Mouse (Mus musculus): ENCODE measurements around the gene Ssrp1.

Ssrp1 gene

DNA sequence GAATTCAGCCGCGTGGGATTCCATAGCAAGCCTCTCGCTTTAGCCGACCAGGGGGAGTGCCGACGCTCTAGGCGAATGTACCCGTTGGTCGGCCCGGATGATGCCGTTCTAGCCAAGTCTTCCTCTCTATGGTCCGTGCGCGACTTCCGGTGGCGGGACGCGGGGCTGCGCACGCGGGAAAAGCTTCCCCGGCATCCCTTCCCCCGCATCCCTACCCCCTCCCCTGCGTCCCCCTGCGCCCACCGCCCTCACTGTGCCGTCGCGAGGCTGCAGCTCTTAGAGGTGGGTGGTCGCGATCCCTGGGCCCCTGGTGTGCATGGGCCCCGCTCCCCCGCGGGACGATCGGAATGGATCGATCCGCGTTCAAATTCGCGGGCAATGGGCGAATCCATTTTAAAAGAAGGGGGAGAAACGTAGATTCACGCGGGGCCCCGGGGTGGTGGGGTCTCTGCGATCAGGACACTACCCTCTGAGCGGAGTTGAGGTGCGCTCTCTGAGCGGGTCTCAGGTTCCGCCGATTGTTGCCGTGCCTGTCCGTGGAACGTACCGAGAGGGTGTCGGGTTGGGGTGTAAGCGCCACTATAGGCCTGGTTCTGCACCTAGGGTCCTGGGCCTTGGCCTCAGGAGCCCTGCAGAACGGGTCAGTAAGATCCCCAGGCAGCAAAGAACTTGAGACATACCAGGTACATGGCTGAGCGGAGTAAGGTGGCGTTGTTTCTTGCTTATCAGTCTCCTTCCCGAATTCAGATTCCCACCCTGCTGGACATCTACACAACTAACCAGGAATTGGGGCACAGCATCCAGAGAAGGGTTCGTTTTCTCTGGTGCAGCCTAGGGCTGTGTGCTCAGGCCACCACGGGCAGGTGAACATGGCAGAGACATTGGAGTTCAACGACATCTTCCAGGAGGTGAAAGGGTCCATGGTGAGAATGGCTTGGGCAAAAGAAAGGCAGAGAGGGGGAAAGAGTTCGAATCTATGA is at the start of gene Ssrp1, which contains the start of gene P2rx3:
Ssrp1 (plus strand) TSS at position 188 of the 980 bp plus-strand sequence.
P2rx3 (minus strand) TSS at position 416 of the 980 bp plus-strand sequence.
- peak; percentile 83 to 84 for DNase-seq (ENCODE audit: low spot score in 2 of 2)

- no peak for DNase-seq (ENCODE audit: low spot score in 2 of 2)
Measured at GRCm38 (mm10) chr2:84987930-84988329, 49.1 kb upstream of the Ssrp1 start, which contains the start of gene Prg3. Gene Prg3, plus strand, starts transcription at chr2:84988215.

GRCm38 (mm10) chr2:84996376-84996775 is 40.7 kb upstream of the Ssrp1 start:
- DNase-seq (ENCODE audit: low spot score in 2 of 2): no peak

DNA sequence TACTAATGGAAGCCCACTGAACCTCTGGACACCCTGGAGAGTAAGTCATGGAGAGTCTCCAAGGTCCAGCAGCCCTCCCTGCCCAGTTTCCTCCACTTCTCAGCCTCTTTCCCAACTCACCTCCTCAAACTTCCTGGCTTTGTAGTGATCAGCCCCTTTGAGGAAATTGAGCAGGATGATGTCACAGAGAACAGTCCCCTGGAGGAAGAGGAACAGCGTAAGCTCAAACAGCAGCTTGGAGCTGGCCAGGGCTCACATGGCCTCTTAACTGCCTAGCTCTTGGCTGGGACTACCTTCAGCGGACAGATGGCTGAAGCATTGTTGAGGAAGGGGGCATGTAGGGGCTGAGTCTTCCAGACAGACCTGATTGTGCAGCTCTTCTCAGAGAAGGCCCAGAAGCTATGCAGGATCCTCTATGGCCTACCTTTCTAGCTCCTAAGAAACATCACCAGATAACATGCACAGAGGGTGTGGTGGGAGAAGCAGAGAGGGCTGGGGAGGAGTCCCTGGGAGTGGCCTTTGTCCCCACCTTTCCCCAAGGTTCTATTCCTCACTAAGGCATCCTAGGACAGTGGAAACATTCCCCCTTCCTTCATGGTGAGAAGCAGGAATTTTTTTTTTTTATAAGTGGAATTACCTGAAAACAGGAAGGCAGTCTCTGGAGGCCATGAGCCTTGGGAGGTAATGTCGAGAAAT is 37.4 kb upstream of the Ssrp1 start:
- DNase-seq (ENCODE audit: low spot score in 2 of 2): no peak

DNA sequence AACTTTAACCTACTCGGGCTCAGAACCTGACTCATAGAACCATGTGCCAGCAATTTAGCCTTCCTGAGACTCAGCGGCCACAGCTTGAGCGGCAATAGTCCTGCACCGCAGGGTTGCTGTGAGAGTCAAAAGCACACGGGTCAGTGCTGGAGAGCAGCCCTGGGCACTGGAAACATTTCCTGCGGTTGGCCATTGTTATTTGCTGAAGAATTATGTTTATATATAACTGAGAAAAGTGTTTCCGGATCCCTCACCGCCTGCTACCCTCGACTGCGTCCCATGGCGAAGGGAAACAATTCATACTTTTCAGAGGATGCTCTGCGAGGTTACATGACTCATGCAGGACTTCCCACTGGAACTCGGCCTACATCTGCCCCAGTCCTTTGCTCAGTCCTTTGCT is 35.5 kb upstream of the Ssrp1 start:
- no peak for DNase-seq (ENCODE audit: low spot score in 2 of 2)

DNA sequence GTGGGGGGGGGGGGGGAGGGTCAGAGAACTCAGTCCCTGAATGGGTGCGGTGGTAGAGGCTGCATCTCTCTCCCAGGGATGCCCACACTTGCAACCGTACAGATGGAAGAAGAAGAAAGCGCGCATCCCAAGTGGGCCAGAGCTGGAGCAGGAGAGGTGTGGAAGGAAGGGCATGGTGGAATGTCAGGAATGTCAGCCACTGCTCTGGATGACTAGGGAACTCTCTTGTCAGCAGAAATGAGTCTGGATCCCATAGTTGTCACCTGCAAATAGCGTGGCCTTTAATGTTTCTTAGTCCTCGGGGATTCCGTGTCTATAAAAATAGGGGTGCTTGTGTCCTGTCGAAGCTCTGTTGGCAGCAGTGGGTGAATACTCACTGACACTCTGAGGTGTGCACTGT is 34.5 kb upstream of the Ssrp1 start:
- DNase-seq (ENCODE audit: low spot score in 2 of 2): no peak

DNA sequence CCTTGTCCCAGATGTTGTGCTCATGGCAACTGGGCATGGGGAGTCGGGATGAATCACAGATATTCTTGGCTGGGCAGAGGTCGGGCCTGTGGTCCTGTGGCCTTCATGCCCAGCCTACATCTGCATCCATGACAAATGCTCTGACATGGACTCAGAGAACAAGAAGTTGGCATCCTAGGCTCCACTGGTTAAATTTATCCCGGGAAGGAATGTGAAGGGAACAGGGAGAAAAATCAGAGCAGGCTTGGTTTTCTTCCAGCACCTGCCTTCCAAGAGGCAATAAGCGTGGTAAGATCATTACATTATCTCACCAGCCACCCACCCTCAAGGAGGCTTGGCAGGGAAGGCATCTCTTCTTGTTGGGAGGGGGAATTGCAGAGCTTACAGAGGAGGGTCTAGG is 32.7 kb upstream of the Ssrp1 start:
- DNase-seq (ENCODE audit: low spot score in 2 of 2): peak in 1 of 2 experiments; percentile 19

DNA sequence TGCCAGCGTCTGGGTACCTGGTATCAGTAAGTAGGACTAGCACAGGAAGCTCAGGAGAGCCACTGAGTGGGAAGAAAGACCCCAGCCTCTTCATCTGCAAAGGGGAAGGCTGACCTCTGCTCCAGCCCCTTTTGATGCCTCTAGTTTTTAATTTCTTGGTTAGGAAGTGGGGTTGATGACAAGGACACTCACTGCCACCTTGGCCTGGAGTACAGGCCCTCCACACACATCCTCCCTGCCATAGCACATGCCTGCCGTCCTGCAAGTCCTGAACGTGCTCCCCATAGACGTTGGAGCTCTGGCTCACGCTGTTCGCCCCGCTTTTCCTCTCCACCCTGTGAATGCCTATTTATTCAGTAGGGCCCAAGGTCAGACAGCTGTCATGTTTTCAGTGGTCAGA is 30.4 kb upstream of the Ssrp1 start:
- no peak for DNase-seq (ENCODE audit: low spot score in 2 of 2)

- no peak for DNase-seq (ENCODE audit: low spot score in 2 of 2)
Measured at GRCm38 (mm10) chr2:85007729-85008128, 29.3 kb upstream of the Ssrp1 start.

DNA sequence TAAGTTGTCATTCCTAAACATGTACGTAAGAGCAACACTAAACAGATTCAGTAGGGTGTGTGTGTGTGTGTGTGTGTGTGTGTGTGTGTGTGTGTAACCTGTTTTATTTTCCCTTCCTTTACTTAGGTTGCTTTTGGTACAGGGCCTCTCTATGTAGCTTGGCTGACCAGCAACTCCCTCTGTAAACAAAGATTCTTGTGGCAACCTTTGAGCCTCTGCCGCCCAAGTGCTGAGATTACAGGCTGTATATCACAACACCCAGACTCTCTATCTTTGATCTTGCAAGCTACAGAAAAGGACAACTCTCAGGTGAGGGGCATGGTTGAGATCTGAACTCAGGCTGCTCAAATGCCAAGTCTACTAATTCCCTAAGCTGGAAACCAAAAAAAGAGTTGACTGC is 27.8 kb upstream of the Ssrp1 start:
- no peak for DNase-seq (ENCODE audit: low spot score in 2 of 2)

DNA sequence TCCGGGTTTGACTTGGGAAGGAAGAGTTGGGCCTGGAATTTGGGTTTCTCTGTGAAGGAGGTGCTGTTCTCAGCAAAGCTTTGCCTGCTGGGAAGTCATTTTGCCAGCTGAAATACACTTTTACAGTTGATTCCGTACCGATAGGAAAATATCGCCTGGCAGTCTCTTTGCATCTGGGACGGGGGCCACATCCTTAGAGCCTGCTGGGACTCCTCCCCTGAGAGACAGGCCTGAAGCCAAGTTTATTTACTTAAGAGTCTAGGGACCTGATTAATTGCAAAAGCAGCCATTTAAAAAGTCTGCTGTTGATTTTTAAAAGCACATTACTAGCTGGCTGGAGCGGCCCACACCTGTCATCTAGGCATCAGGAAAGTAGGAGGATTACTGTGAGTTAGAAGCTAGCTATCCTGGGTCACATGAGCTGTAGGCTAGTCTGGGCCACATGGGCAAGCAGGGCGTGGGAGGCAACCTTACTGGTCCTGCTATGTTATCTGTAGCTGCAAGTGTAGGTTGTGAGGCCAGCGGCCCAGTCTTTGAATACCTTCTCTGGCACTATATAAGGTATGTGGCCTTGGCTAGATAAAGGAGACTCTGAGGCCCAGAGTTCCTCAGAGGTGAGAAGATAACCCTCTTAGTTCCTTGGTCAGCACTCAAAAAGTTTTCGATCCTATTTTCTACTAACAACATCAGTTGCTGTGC is 25.0 kb upstream of the Ssrp1 start:
- DNase-seq (ENCODE audit: low spot score in 2 of 2): no peak

GRCm38 (mm10) chr2:85012679-85013078 is 24.4 kb upstream of the Ssrp1 start:
- no peak for DNase-seq (ENCODE audit: low spot score in 2 of 2)

GRCm38 (mm10) chr2:85013826-85014587 is 23.0 kb upstream of the Ssrp1 start:
- DNase-seq (ENCODE audit: low spot score in 2 of 2): no peak

DNA sequence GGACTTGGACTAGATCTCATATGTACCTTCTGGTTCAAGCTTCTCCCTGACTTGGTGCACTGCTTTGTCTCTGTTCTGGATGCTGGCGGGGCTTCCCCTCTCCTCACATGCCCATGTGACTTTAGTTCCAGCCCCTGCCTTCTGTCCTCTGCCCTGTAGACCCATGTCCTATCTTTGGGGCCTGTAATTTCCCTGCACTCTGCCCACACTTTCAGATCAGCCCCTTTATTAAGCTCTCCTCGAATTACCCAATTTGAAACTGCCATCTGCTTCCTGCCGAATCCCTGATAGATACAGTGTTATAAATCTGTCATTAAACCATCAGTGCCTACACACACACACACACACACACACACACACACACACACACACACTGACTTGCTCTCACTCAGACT is 22.4 kb upstream of the Ssrp1 start:
- DNase-seq (ENCODE audit: low spot score in 2 of 2): no peak

GRCm38 (mm10) chr2:85022043-85022442 is 15.0 kb upstream of the Ssrp1 start:
- DNase-seq (ENCODE audit: low spot score in 2 of 2): no peak

GRCm38 (mm10) chr2:85026178-85026577 is 10.9 kb upstream of the Ssrp1 start:
- no peak for DNase-seq (ENCODE audit: low spot score in 2 of 2)

GRCm38 (mm10) chr2:85027281-85027680 is 9.8 kb upstream of the Ssrp1 start:
- no peak for DNase-seq (ENCODE audit: low spot score in 2 of 2)

DNA sequence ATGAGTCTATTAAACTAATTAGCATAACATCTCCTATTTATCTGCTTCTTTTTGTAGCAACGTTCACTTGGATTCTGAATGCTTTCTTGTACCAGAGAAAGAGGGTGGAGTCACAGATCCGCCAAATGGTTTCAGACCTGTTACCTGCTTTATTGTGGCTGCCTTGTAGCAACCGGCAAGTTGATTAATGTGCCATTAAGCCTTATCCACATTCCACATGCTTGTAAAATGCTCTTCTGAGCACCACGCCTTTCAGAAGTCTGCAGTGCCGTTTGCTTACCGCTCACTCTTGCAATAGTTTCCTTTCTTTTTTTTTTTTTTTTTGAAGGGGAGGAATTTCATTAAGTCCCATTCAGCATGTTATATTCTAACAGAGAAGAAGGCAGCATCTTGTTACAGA is 7.1 kb upstream of the Ssrp1 start:
- DNase-seq (ENCODE audit: low spot score in 2 of 2): no peak

- DNase-seq (ENCODE audit: low spot score in 2 of 2): no peak
Measured at GRCm38 (mm10) chr2:85030989-85031388, 6.0 kb upstream of the Ssrp1 start.

DNA sequence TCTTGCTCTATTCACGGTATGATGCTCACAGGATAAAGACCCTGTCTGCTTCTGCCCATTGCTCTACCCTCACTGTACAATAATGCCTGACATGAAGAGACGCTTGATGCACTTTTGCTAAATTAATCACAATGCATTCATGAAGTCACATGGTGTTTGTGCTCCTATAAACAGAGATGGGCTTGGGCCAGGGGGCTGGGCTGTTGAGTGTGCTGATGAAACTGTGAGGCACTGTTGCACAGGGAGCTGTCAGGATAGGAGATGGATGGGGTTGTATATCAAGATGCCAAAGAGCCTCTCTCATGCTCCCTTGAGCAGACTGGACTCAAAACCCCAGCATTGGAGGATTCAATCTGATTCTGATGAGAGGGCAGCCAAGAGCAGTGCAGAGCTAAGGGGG is 3.9 kb upstream of the Ssrp1 start:
- DNase-seq (ENCODE audit: low spot score in 2 of 2): no peak

- DNase-seq (ENCODE audit: low spot score in 2 of 2): no peak
Measured at GRCm38 (mm10) chr2:85034169-85034568, 2.9 kb upstream of the Ssrp1 start.

Measured in frontal cortex, postnatal 14 days (tissue).